Mouse (Mus musculus) lung, adult 2 months (tissue): ENCODE measurements around the gene Bckdhb. TPM values are rescaled to one million over a fixed set of nuclear protein-coding genes. Genes with fewer than 3 reads are reported as not detected.

Experiments
- DNase-seq: peaks from one replicate; pipeline ENCODE4 v3.0.0; 2022
- H3K4me1 ChIP-seq: fragments of 200-500 bp; 2 replicates; pipeline ENCODE4 v1.6.1; 2011; ENCODE audit warnings: low read length; ENCODE audit not compliant: control insufficient read depth, insufficient read depth
- H3K4me3 ChIP-seq: fragments of 200-500 bp; replicated peaks from 2 replicates; pipeline ENCODE3; 2011; ENCODE audit warnings: low read depth, mild to moderate bottlenecking, control low read depth, low read length; ENCODE audit errors: extremely low read depth
- CTCF ChIP-seq: fragments of 200-500 bp; IDR thresholded peaks from 2 replicates; pipeline ENCODE4 v1.5.1; 2011; ENCODE audit warnings: mild to moderate bottlenecking, low read length, control low read depth; ENCODE audit not compliant: insufficient read depth
- POLR2A ChIP-seq: fragments of 200-500 bp; IDR thresholded peaks from 2 replicates; pipeline ENCODE4 v1.6.1; 2011; ENCODE audit warnings: low read depth, mild to moderate bottlenecking, control low read depth, low read length, borderline replicate concordance; ENCODE audit errors: extremely low read depth
- WGBS: fragments of 180-500 bp; shearing (Covaris S2); methylation state at CpG from one replicate; pipeline ENCODE4 v1.1.7; 2018; 5-methylcytosine and 5-hydroxymethylcytosine counted together
- polyA plus RNA-seq: library from polyadenylated mRNA; depleted of rRNA; stranded (reverse); fragments of >200 nt; gene quantifications from 2 replicates; pipeline ENCODE4 v1.2.3, GENCODE M21; 2012

The Bckdhb gene
- polyA plus RNA-seq, 1 experiment = 13.9 TPM

DNA sequence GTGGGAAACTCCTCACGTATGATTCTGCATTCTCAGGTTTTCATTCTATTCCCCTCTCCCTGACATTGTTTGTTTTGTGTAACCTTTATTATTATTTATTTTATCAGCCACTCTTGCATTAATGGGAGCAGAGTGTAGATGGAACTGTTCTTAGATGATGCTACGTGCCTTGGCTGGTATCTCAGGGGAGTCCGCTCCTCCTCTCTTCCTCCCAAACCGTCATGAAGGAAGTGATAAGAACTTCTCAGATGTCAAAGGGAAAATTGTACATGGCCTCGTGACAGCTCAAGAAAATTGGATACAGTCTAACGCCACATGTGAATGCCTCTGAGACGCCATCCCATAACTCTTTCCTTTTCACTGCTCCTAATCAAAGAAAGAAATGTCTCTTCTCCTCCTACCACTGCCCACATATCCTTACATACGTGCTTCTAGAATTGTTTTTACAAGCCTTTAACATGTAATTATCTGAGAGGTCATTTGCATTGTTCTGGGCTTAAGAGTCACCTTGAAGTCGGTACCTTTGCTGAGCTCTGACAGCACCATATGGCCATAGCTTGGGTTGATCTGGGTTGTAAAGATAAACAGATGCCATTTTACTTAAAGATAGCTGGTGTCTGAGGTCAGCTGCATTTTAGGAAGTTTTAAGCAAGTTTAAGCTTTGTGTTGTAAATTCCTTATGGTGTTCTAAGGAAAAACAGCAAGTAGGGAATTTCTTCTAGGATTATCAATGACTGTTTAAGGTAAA is 165.5 kb downstream of the Bckdhb start:
- DNase-seq = no peak
- H3K4me1 ChIP-seq = no peaks in the 10 kb centered on the region
- TF ChIP-seq CTCF (no peak), POLR2A (no peak)
- no peak overlapping the region for H3K4me3 ChIP-seq
- 74% methylated on average over 9 of the region's 9 CpGs for WGBS

DNA sequence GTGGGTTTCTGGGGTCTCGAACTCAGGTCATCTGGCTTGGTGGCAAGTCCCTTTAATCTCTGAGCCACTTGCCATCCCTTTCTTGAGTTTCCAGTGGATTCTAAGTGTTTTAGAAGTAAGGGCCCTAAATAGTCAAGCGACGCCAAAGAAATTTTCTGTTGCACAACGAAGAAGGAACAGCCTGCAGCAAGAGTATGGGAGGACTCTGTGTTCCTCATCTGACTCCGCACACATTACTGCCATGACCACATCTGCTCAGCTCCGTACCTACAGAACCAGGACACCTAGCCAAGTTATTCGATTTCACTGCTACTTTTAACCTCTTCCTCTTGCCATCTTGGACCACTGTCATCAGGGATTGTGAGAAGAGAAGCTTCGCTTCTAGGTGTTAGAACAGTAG is 168.0 kb downstream of the Bckdhb start:
- TF ChIP-seq CTCF (no peak), POLR2A (no peak)

DNA sequence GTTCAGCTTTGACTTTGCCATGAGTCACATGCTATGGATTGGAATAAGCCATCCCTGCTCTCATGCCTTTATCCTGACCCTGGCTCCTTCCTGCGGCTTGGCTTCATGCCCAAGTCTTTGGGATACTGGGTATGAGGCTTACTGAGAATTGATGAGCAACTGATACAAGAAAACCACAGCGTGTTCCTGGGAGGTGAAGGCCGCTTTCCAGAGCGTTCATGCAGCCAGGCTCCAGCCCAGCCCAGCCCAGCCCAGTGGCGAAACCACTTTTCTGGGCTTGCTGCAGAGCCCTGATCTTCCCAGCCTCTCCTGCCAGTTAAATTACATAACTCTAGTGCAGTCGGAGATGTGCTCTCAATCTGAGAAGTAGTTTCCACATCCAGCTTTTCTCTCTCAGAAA is 169.2 kb downstream of the Bckdhb start:
- WGBS = 75% methylated on average over 6 of the region's 6 CpGs
- Histone ChIP-seq H3K4me3 (no peak overlapping the region), H3K4me1 (no peaks in the 10 kb centered on the region)
- DNase-seq = no peak
- TF ChIP-seq POLR2A = no peak
- no peak for TF ChIP-seq CTCF

More for the DNA sequence above, 168.0 kb downstream of the Bckdhb start:
- Histone ChIP-seq H3K4me1 (no peaks in the 10 kb centered on the region), H3K4me3 (no peak overlapping the region)
- WGBS = 92% methylated on average over 8 of the region's 8 CpGs
- no peak for DNase-seq

DNA sequence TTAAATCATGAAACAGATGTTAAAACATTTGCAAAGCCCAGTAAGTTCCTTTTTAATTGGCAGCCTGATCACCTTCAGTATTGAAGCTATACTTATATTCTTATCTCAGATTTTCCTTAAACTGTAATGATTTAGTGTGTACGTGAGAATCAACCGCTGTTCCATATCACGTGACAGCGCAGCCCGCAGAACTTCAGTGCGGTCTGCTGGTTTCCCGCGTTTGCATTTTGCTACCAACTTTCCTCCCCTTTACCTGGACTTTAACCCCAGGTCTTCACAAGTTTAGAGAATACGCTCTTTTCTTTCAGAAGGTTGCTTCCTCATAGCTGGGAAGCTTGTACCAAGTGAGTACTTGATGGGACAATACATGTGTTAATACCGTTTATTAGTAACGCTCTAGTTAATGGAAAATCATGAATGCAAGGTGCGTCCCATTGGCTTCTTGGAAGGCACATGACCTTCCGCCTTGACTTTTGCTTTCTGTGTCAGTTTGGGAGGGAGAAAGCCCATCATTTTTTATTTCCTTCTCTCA is 171.6 kb downstream of the Bckdhb start:
- DNase-seq = no peak
- no peak for TF ChIP-seq CTCF
- no peak for TF ChIP-seq POLR2A
- no peaks in the 10 kb centered on the region for H3K4me1 ChIP-seq
- WGBS = 95% methylated on average over 13 of the region's 13 CpGs
- H3K4me3 ChIP-seq = no peak overlapping the region

DNA sequence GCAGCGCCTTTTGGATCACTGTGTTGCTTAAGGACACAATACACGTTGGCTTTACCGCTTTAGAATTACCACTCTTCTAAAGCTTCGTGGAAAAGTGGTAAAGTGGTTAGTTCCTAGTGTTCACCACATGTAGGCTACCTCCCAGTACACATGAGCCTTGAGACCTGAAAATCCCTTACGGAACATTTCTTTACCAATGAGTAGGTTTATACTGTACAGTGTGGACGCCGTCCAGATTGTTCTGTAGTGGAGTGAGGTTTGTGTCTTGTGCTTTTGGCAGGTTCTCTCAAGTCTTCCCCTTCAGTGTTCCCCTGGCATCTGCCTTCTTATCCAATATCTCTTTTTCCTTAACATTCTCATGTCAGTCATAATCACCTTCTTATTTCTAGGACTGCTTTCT is 178.4 kb downstream of the Bckdhb start:
- no peak for DNase-seq
- Histone ChIP-seq H3K4me1 (no peaks in the 10 kb centered on the region; the same call in 1 of the 2 replicates), H3K4me3 (no peak overlapping the region)
- WGBS = 94% methylated on average over 7 of the region's 7 CpGs
- TF ChIP-seq CTCF = no peak
- no peak for TF ChIP-seq POLR2A

DNA sequence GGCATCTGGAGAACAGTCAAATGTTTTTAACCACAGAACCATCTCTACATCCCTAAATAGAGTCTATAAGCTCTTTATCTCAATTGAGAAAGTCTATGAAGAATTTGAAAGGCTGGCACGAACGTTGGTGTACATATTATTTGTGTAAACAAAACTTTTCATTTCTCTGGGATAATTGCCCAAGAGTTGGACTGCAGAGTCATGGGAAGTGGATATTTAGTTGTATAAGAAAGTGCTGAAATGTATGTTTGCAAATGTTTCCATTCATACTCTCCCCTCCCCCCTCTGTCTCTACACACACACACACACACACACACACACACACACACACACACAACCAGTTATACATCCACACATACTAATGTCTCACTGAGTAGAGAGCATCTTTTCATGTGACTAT is 181.5 kb downstream of the Bckdhb start:
- 26% methylated on average over 2 of the region's 2 CpGs for WGBS
- no peak for TF ChIP-seq CTCF
- H3K4me3 ChIP-seq = no peak overlapping the region
- H3K4me1 ChIP-seq = no peaks in the 10 kb centered on the region; the same call in 1 of the 2 replicates
- no peak for DNase-seq

DNA sequence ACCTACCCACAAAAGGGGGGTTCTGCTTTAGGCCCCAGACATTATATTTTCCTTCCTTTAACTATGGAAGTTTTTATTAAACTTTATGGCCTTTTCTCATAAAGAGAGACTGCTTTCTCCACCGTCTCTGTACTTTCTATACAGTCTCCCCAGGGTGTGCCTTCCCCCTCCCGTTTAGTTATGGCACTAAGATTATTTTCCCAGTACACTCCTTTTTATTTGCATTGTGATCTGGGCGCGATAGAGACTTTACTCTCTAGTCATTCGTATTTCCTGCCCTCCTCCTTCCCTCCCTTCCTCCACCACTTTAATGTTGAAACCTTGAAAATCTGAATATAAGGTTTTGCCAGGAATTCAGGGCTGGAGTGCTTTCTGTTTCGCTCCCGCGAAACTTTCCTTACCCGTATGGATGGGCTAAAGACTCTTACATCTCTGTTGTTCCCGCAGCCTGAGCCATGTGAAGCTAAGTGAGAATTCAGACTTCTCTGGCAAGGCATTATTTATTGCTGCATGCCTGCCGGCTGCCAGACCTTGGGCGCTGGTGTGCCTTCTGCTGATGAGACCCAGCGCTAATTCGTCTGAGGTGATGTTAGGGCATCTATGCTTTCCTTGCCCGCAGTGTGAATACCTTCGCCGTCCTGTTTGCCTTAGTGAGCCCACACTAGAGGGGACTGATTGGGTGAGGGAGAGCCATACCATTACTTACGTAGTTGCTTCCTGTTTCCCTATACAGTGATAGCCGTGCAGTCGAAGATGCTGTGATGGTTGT is 182.3 kb downstream of the Bckdhb start:
- DNase-seq = no peak
- 53% methylated on average over 20 of the region's 20 CpGs for WGBS
- no peak for TF ChIP-seq CTCF
- TF ChIP-seq POLR2A = no peak
- H3K4me1 ChIP-seq = no peaks in the 10 kb centered on the region; the same call in 1 of the 2 replicates
- H3K4me3 ChIP-seq = peak overlapping the region; percentile 13

DNA sequence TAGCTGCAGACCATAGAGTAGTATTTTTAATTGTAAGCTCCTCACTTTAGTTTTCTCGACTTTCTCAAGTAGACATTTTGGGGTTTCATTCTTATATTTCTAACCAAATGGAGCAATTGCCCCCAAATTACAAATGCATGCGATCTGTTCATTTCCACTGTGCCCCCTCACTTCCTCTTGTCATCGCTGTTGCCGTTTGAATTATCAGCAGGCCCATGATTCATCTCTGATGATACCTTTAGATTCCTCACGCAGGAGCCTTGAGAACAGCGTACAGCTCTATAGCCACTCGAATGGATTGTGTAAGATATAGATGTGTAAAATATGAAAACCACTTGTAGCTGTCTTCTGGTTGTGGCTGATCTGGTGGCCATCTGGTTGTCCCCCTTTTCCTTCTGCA is 183.6 kb downstream of the Bckdhb start:
- 79% methylated on average over 7 of the region's 7 CpGs for WGBS
- Histone ChIP-seq H3K4me3 (no peak overlapping the region), H3K4me1 (no peaks in the 10 kb centered on the region; the same call in 1 of the 2 replicates)
- no peak for DNase-seq
- TF ChIP-seq CTCF = no peak
- TF ChIP-seq POLR2A = no peak

DNA sequence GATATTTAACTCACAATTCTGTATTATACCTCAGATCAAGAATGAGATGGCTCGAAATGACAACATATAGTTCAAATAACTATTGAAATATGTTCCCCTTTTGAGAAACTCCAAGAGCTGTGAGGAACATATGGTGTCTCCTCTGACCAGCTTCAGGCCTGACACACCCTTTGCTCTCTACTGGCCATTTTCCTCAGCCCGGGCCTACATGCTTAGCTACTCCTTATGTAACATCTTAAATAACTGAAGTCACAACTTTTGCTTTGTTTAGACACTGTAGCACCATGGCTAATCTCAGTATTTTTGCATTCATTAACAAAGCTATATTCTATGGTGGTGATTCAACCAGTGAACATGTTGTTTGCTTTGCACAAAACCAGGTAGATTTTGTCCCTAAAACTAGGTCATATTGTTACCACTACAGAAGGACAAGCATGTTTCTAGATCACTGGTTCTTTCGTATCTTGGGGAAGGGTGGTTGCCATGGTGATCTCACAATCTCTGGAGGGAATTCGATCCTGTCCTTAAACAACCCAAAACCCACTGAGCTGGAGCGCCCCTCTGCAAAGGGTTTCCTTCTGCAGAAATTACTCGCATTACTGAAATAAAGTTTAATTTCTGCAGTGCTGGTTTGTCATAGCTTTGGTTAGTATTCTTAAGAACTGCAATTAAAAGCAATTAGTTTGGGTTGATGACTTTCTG is 185.0 kb downstream of the Bckdhb start:
- DNase-seq = no peak
- H3K4me3 ChIP-seq = no peak overlapping the region
- TF ChIP-seq POLR2A (no peak), CTCF (no peak)
- no peaks in the 10 kb centered on the region; the same call in 1 of the 2 replicates for H3K4me1 ChIP-seq
- WGBS = 72% methylated on average over 6 of the region's 6 CpGs

DNA sequence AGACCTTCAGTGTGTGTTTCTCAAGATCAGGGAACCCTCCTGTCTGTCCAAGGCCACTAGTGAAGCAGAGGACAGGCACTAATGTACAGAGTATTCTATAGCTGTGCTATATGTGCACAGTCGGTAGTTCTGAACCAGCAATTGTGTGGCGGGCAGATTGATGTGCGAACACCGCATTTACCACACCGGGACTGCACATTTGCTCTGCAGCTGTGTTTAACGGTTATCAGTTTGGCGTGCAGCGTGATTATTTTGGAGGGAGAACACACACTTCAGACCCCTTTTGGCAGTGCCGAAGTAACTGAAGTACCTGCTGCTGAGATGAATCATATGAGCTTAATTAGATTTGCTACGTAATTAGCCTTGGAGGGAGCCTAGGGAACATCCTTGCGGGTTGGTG is 185.7 kb downstream of the Bckdhb start:
- no peaks in the 10 kb centered on the region; the same call in 1 of the 2 replicates for H3K4me1 ChIP-seq
- TF ChIP-seq CTCF (no peak), POLR2A (no peak)
- 57% methylated on average over 11 of the region's 11 CpGs for WGBS
- DNase-seq = no peak
- peak overlapping the region; percentile 13 for H3K4me3 ChIP-seq
